Comparison of ENCODE assay signal across 23 mouse cellular contexts in genomic region chr15:27430241-27430640, GRCm38 (mm10). TPM values are rescaled to one million over a fixed set of nuclear protein-coding genes. Genes with fewer than 3 reads are reported as not detected.
DNase-seq lines count a peak whose midpoint lies in the region; ATAC-seq lines count a peak whose summit lies in the region.
"Had no signal": no experiment of that assay in that cellular context is flagged by ENCODE, and none has a peak within 500 bp of the region (broad histone marks: within the 10 kb centered on the region; RNA-seq: fewer than 3 reads in every experiment).

No protein-coding gene starts in this region.

- no peaks in the 10 kb centered on the region; the same call in 1 of the 2 replicates for H3K27me3 ChIP-seq in limb, embryonic 12.5 days
- no peaks in the 10 kb centered on the region for H3K27me3 ChIP-seq in limb, embryonic 10.5 days (ENCODE audit: low read depth, poor library complexity, severe bottlenecking)
- peaks cover 10% of the 10 kb centered on the region; the same call in 1 of the 2 replicates for H3K27me3 ChIP-seq in limb, embryonic 13.5 days
- H3K27me3 ChIP-seq: embryonic facial prominence, embryonic 12.5 days; forebrain, embryonic 12.5 days had no signal

- DNase-seq in heart, adult 11 months: peak; percentile 59
- no peak for DNase-seq in heart, postnatal 10 days
- no peak for DNase-seq in limb, embryonic 10.5 days (ENCODE audit: low spot score)
- no peak for DNase-seq in spleen, postnatal 10 days (ENCODE audit: low spot score in 2 of 2)
- no peak for DNase-seq in gastrocnemius, adult 18-20 months (ENCODE audit: low spot score)
- DNase-seq: adrenal gland, adult 2 months; adrenal gland, postnatal 10 days; adrenal gland, postnatal 25 days; cerebellum, adult 11 months; cerebellum, adult 18-20 months; cerebellum, adult 8-10 months; cerebellum, adult 9-11 months; cerebellum, postnatal 14 days; cerebellum, postnatal 36 days; embryo, embryonic 11 days had no signal

- H3K9me3 ChIP-seq in limb, embryonic 12.5 days: no peaks in the 10 kb centered on the region
- H3K9me3 ChIP-seq in limb, embryonic 10.5 days (replicated peaks): no peaks in the 10 kb centered on the region
- H3K9me3 ChIP-seq in limb, embryonic 13.5 days: no peaks in the 10 kb centered on the region
- H3K9me3 ChIP-seq: embryonic facial prominence, embryonic 12.5 days; forebrain, embryonic 10.5 days; forebrain, embryonic 12.5 days had no signal

- H3K4me2 ChIP-seq in limb, embryonic 12.5 days: no peak overlapping the region
- no peak overlapping the region for H3K4me2 ChIP-seq in limb, embryonic 13.5 days (replicated peaks)
- H3K4me2 ChIP-seq: embryonic facial prominence, embryonic 12.5 days; forebrain, embryonic 12.5 days had no signal

- H3K9ac ChIP-seq in limb, embryonic 12.5 days (replicated peaks): no peak overlapping the region
- H3K9ac ChIP-seq in limb, embryonic 13.5 days: no peak overlapping the region
- H3K9ac ChIP-seq: embryonic facial prominence, embryonic 12.5 days; forebrain, embryonic 12.5 days had no signal

- H3K4me1 ChIP-seq in limb, embryonic 12.5 days (replicated peaks): peaks cover 37% of the 10 kb centered on the region
- peaks cover 8% of the 10 kb centered on the region; the same call in 1 of the 2 replicates for H3K4me1 ChIP-seq in limb, embryonic 10.5 days
- peaks cover 34% of the 10 kb centered on the region for H3K4me1 ChIP-seq in limb, embryonic 13.5 days
- H3K4me1 ChIP-seq: embryonic facial prominence, embryonic 12.5 days; forebrain, embryonic 12.5 days had no signal

- H3K27ac ChIP-seq in limb, embryonic 12.5 days: peak overlapping the region; percentile 78
- H3K27ac ChIP-seq in limb, embryonic 10.5 days: no peak overlapping the region
- H3K27ac ChIP-seq in limb, embryonic 13.5 days: peak overlapping the region; percentile 28; the same call in 1 of the 2 replicates
- H3K27ac ChIP-seq: embryonic facial prominence, embryonic 12.5 days; forebrain, embryonic 10.5 days; forebrain, embryonic 12.5 days had no signal

- H3K4me3 ChIP-seq in limb, embryonic 12.5 days (replicated peaks): no peak overlapping the region
- no peak overlapping the region for H3K4me3 ChIP-seq in limb, embryonic 10.5 days
- H3K4me3 ChIP-seq in limb, embryonic 13.5 days: no peak overlapping the region
- H3K4me3 ChIP-seq: embryonic facial prominence, embryonic 12.5 days; erythroblast, embryonic 14.5 days; forebrain, embryonic 10.5 days; forebrain, embryonic 12.5 days had no signal

- peak; percentile 78 for ATAC-seq in limb, embryonic 12.5 days (ENCODE audit: insufficient number of reproducible peaks, insufficient read depth, low FRiP score, low TSS enrichment, low read depth)
- ATAC-seq in limb, embryonic 13.5 days (ENCODE audit: low FRiP score, low read depth): peak; percentile 72
- ATAC-seq: forebrain, embryonic 14.5 days; forebrain, embryonic 16.5 days had no signal

- H3K36me3 ChIP-seq in limb, embryonic 12.5 days: no peaks in the 10 kb centered on the region
- no peaks in the 10 kb centered on the region for H3K36me3 ChIP-seq in limb, embryonic 10.5 days
- H3K36me3 ChIP-seq in limb, embryonic 13.5 days: no peaks in the 10 kb centered on the region
- H3K36me3 ChIP-seq: embryonic facial prominence, embryonic 12.5 days; forebrain, embryonic 10.5 days; forebrain, embryonic 12.5 days had no signal

- intact Hi-C loops in heart, postnatal 10 days (cut with DNase I): no loop called here

- 27% methylated on average over 1 of the region's 1 CpGs for WGBS in limb, embryonic 12.5 days
- WGBS in limb, embryonic 10.5 days: 86% methylated on average over 1 of the region's 1 CpGs
- 27% methylated on average over 1 of the region's 1 CpGs for WGBS in limb, embryonic 13.5 days

RNA-seq across cellular contexts. Expression of gene Ank, which starts 36.2 kb away (rescaled TPM):
- 100 to 1,000 TPM; 125 to 149 TPM for total RNA-seq in heart, postnatal 10 days (2021)
- polyA plus RNA-seq in limb, embryonic 12.5 days (2016; fragmentation: Nextera tagmentation; extraction: Ambion mirVana): 5.4 and 6.6 TPM in 2 replicates
- polyA plus RNA-seq in limb, embryonic 10.5 days (2016; fragmentation: Nextera tagmentation; extraction: Ambion mirVana): 3.1 and 3.2 TPM in 2 replicates
- 7.0 and 7.7 TPM in 2 replicates for polyA plus RNA-seq in limb, embryonic 13.5 days (2015; fragmentation: Nextera tagmentation; extraction: Ambion mirVana)
- total RNA-seq in gastrocnemius, adult 18-20 months (2021): 100 to 1,000 TPM; 128 to 153 TPM
